Mouse (Mus musculus) liver, embryonic 14.5 days (tissue): Measurements from ENCODE around the gene Kpna7.
"Not testable (repeated sequence)": the region's sequence is repeated elsewhere in the genome, so short reads cannot be mapped to it uniquely, and the experiment has no call there.

Experiments used
- CTCF ChIP-seq: IDR thresholded peaks from 2 replicates; pipeline ENCODE4 v1.5.1; 2016; ENCODE audit warnings: antibody characterized with exemption, low read depth, control low read depth
- EP300 ChIP-seq: IDR thresholded peaks from 2 replicates; pipeline ENCODE4 v1.6.1; 2016; ENCODE audit warnings: antibody characterized with exemption, low read depth

DNA sequence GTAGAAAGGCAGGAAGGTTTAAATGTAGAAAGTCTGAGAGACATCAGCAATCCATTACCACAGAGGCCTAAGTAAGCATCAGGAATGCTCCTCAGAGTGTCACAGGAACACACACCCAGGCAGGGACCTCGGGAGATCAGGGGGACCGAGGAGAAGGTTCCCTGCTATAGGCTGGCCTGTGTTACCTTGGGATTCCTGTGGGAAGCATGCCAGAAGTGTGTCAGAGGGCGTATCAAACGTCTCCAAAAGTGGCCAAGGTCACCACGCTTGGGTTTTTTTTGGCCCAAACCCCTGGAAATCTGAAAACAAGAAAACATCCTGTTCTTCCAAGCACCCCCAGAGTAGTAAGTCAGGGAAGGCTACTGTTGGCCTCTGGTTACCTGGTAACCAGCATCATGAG lies 51.4 kb downstream of the Kpna7 start, which contains the start of gene Gm4871:
- TF ChIP-seq CTCF, EP300: not testable (repeated sequence)
